Mouse (Mus musculus) monocyte, adult 2 months (primary cell): ENCODE measurements around the gene Mlh3.

ENCODE experiments used
- DNase-seq, 2 experiments: peaks; one replicate each; pipeline ENCODE4 v3.0.0; 2022; ENCODE audit warnings: low spot score in 2 of 2, low read depth in 1 of 2

Mlh3 gene

DNA sequence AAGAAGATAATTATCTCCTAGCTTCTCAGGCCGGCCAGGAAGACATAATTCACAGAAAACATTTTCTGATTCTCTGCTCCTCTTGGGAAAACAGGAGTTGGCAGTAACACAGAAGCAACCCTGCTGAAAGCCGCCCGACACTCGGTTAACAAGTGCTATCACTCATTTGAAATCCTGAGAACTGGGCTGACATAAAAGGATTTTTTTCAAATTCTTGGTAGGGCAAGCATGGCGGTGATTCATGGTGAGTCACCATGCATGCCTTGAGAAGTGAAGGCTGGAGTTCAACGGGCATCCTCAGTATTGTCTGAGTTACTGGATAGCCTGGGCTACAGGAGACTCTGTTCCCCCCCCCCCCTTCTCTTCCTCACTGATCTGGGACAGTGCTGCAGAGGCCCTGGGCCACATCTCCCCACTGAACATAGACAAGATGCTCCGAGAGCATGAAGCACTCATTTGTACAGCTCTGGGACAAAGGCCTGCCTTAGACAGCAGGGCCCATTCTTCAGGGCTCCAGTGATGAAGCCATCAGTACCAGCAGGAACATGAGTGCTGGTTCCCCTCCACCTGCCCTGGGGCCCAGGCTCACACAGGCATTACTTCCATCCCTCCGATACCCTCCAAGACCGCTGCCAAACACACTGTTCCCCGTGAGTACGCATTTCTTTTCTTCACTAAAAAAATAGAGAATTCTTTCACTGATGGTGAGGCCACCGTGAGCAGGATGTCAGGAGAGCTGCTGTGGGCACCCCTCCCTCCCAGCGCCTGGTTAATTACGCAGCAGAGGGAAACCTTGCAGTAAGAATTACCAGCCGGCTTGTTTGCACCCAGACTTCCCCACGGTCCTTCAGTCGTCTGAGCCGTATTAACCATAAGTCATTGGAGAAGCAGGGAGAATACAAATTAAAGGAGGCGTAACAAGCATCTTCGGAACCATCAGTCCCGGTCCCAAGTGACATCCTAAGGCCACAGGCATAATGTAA lies 36.7 kb downstream of the Mlh3 start:
- no peak for DNase-seq

DNA sequence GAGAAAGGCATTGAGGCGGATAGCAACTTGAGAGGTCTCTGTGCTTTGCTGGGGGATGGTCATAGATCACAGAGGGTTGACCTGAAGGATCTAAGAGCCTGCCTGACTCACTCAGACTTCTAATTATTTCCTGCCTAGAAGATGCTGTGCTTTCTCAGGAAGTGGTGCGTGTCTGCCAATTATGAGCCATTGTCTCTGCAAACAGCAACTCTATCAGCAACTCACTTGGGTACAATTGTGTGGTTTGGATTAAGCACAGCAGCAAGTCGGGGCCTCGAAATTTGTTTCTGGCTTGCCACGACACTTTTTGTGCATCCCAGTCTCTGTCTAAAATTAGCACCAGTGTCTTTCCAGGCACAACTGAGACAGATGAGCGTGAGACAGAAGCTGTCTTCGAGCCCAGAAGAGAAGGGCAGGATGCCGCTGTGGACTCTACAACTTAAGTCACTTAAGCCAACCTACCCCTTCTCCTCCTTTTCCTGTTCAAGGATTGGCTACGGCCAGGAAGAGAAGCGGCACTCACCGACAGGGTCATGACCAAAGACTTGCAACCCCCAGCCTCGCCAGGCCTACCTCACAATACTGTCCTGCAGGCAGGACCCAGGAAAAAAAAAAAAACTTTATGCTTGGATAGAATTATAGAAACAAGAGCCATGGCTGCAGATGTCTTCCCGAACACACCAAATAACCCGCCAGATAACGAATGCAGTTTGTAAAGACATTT lies 42.4 kb downstream of the Mlh3 start:
- DNase-seq, result no peak

DNA sequence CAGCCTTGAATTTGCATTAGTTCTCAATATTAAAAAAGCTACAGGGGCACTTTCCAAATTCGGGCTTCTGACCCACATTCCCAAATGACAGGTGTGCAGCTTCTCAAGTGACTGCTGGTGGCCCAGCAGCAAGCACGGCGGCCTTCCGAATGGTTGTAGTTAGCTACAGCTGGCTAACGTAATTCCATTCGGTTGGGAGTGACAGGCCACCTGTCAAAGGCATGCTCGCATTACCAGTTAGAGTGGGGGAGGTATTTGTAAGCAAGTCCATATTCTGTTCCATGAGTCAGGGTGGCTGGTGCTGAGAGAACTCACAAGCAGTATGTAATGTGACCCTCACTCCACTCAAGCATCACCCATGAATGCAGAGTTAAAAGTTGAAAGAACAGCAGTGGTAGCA lies 43.2 kb downstream of the Mlh3 start:
- DNase-seq, result no peak

DNA sequence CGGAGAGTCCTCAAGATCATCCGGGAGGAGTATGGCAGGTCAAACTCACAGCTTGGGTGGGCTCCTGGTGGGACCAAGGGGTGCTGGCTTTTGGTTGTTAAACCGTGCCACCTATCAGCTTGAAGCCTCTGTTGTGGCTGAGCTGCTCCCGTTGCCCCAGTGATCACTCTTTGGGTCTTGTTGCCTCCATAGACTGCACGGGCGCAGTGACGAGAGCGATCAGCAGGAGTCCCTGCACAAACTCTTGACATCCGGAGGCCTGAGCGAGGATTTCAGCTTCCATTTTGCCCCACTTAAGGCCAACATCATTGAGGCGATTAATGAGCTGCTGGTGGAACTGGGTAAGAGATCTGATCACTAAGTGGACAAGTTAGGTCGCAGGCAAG lies 50.5 kb downstream of the Mlh3 start:
- no peak for DNase-seq

DNA sequence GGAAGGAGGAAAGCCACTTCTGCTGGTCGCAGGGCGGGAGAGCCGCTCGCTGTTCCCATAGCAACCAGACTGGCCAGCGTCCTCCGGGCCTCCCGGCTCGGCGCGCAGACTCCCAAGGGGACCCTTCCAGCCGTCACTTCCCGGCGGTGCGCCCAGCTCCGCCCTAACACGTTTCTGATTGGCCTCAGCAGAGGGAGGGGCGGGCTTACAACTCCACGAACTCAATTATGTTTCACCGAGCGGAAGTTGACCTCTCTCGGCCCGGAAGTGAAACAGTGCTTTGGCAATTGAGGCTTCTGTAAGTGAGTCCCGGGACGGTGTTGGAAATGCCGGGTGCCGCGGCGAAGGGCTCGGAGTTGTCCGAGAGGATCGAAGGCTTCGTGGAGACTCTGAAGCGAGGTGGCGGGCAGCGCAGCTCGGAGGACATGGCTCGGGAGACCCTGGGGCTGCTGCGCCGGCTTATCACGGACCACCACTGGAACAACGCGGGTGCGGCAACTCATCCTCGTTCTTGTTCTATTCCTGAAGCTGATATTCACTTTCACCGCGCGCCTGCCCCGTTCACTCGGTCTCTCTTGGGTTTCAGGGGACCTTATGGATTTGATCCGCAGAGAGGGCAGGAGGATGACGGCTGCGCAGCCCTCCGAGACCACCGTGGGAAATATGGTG lies 51.0 kb downstream of the Mlh3 start, which contains the start of gene Eif2b2:
Eif2b2 (plus strand) TSS at position 246 of the 669 bp plus-strand sequence.
- DNase-seq, result peak; percentile 91

DNA sequence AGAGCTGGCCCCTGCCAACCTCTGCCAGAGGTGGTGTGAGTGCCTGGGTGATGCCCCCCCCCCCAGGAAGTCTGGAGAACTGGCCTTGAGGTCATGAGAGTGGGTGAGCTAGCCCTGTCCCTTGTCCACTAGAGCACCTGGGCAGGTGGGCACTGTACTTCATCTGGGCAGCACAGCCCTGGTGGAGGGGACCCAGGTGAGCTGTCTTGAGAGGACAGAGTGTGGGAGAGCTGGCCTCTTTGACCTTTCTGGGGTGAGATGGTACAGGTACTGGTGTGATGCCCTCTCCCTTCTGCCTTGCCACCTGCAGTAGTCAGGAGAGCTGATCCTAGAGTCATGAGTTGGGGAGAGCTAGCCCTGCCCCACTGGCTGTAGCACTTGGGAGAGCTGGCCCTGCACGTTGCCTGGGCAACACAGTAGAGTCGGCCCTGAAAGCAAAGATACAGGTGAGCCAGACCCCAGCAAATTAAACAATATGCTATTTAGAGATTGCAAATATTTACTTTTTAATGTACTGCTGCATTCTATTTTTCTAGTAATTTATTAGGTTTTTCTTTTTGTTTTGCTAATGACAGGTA lies 52.6 kb downstream of the Mlh3 start:
- DNase-seq, result no peak

DNA sequence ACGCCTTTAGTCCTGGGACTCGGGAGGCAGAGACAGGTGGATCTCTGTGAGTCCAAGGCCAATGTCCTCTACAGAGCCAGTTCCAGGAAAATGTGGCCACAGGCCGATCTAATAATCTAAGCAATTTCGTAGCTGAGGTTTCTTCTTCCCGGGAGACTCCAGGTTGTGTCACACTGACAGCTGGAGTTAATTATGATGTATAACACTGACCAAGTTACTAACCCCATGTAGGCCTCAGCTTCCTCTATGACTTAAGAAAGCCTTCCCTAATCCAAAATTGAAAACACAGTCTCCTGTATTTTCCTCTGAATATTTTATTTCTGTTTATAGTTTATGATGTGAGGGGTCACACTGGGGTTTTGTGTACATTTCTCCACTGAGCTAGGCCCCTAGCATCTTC lies 55.4 kb downstream of the Mlh3 start:
- DNase-seq, result no peak

DNA sequence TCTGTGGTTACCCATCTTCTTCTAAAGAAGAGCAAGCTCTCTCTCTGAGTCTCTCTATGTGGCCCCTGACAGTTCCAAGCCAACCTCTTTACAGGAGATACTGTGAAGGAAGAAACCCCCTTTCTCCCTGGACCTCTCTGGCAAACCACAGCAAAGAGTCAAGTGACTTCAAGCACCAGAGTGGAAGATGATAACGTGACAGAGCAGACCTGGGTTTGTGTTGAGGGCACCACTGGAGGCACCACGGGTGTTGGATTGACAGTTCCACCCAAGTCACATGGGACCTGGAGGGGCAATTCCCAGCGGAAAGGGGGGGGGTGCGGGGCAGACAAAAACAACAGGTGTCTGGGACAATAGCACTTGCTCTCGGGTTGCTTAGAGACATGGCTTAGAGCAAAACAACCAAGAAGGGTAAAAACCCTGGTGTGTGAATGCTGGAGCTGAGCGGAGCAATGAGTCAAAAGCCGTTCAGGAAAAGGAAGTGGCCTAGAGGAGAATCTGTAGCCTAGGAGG lies 61.7 kb downstream of the Mlh3 start:
- DNase-seq, result no peak

DNA sequence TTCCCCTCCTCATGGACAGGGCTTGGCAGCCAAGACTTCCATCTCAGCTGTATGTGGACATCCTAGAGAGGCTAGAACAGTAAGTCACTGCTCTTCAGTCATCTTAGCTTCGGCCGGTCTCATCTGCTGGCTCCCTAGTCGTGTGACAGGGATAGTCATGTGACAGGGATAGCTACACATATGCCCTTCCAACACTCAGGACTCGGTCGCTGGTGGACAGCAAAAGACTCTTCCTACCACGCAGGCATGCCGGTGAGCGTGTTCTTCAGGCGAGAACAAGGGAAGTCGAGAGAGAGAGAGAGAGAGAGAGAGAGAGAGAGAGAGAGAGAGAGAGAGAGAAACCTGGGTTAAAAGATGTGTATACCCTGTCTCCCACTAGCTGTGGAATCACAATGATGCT lies 65.0 kb downstream of the Mlh3 start:
- DNase-seq, result no peak

DNA sequence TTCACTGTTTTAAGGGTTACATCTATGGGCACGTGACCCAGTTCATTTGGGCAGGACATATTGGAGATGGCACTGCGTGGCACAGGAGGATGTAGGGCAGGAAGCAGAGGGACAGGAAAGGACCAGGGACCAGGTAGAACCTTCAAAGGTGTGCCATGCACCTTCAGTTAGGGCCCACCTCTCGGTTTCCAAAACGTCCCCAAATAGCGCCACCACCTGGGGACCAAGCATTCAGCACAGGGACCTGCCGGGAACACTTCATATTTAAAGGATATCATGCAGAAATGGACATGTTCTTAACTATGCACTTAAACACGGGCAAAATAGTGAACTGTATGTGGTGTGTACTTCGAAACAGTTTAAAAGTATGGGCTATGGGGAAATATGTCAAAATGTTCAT lies 66.3 kb downstream of the Mlh3 start:
- no peak for DNase-seq

DNA sequence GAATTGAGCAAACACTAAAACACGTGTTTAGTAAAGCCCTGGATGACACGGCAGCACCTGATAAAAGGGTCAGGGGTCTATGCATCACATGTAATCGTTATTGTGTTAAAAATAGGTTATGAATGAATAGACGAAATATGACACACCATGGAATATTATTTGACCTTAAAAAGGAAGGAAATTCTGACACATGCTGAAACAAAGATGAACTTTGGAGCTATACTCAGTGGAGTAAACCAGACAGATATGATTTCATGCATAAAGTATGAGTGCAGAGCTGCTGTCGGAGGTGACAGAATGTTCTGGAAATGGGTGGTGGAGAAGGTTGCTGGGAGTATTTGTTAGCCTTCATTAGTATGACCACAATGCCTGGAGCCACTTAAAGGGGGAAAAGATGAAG lies 66.7 kb downstream of the Mlh3 start:
- no peak for DNase-seq

DNA sequence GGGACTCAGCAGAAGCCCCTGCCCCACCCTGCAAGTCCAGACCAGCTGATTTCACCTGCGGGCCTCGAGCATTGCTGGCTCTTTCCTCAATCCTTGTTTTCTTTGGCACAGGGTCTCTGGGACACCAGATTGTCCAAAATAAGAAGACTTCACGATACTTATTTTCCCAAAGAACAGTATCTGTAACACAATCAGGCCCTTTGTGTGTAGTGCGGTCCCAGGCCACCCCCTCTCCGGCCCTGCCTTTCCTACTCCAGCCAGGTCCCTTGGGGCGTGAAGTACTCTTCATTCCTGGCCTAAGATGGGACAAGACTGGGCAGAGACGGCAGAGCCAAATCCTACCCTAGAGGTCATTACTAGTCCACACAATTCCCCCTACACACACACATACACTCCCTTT lies 68.2 kb downstream of the Mlh3 start:
- no peak for DNase-seq

DNA sequence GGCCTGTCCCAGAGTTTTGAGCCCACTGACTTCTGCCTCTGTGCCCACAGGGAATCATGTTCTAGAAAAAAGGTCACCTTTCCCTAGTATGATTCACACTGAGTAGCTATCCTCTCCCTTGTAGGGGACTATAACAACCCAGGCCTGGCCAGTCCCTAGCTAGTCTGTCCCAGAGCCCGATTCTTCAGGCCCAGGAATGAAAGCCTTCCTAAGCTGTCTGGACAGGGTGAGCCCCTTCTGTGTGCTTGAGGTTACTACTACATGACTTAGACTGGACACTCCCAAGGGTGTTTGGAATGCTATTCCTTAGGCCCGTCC lies 68.6 kb downstream of the Mlh3 start:
- no peak for DNase-seq

DNA sequence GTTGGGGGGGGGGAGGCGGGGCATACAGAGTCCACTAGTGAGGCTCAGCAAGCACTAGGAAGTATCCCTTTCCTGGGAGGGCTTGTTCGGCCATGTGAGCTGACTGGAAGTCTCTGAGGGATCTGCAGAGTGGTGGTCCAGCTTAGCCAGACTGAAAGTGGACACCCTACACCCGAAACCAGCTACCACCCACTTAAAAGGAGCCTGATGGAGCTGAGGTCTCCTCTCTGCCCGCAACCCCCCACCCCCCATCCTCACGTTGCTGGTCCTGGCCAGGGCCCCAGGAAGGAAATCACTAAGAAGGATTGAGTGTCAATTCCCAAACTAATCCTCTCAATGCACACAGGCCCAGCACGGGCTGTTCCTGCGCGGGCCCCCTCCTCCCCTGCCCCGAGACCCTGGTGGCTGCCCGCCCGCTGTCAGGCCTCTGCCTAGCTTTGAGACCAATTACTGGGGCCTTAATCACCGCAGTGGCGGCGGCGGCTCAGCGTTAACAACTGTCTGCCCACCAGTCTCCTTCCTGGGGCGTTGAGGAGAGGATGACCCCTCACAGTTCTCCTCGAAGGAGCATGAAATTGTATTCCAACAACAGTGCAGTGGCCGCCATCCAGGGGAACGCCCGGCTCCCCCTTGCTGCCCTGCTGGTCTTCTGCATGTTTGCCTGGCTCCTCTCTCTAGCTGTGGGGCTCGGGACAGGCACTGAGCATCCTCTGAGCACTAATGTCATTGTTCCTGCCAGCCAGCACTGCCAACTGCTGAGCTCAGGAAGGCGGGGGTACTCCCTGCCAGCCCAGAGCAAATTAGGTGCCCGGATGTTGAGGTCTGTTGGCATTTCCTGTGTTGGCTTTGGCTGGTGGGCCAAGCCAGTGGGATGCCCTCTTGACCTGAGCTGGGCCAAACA lies 69.2 kb downstream of the Mlh3 start:
- no peak for DNase-seq

DNA sequence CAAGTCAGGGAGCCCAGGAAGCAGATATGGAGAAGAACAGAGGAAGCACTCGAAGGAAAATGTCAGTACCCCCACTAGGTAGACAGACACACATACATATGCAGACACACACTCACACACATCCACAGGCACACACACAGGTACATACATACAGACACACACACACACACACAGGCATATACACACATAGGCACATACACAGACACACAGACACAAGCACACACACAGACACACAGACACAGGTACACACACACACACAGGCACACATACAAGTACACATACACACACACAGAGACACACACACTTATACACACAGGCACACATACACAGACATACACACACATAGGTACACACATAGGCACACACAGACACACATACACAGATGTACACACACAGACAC lies 70.4 kb downstream of the Mlh3 start:
- no peak for DNase-seq

DNA sequence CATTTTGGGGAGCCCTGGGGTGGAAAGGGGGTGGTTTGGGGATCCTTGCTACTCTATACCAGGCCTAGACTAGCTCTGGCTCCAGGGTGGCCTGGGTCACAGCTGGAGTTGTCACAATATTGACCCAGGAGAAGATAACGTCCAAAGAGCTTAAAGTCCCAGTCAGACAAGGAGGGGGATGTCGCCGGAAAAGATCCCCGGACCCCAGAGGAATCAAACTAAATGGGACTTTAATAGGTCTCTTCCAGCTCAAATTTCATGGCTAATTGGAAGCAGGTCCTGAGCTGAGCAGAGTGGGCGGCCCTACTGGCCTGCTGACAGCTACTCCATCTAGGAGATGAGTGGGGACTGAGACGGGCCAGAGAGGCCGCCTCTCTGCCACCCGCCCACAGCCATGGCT lies 72.5 kb downstream of the Mlh3 start:
- DNase-seq, result no peak

DNA sequence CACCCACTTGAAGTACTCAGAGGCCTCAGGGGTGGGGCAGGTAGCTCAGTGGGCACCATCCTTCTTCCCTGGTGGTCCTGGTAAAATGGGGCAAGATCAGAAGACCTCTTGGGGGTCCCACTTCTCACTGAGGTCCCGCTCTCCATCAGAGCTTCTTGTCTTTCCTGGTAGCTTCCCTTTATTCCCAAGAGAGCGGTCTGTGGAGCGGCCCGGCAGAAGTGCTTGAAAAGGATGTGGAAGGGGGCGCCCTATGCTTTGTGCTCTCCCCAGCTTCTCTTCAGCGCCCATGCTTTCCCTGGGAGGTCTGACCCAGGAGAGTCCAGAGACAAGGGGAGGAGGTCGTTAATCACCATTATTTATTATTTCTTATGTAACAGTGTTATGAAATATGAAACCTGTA lies 73.0 kb downstream of the Mlh3 start:
- no peak for DNase-seq

DNA sequence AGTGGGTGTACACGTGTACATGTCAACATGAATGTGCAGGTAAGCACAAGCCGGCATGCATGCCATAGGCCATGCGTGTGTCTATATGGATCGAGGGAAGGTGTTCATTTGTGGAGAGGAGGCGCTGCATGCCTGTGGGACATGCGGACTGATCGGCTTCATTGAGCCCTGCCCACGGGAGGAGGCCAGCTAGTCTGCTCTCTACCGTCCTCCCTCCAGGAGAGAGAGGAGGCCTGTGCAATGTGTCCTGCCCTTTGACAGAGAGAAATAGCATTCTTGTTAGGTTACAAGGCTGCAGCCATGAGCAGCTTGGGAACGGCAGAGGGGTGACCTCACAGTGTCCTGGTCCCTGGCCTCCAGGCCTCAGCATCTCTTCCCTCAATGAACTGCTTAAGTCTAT lies 74.2 kb downstream of the Mlh3 start:
- no peak for DNase-seq

DNA sequence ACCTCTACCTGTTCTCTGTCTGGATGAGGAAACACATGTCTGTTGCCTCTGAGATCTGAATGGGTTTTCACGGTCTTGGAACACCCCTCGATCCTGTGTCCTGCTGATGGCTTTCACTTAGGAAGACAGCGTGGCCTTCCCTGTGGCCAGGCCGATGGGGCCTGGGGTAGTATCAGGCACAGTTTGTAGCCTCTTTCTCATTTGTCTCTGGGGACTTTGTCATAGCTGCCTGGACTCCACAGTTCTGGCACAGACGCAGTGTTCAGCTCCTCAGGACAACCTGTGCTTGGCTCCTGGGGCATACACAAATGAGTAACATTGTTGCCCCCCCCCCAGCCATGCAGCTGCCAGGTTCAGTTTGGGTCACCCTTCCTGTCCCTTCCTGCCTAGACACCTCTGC lies 75.3 kb downstream of the Mlh3 start:
- DNase-seq, result no peak

DNA sequence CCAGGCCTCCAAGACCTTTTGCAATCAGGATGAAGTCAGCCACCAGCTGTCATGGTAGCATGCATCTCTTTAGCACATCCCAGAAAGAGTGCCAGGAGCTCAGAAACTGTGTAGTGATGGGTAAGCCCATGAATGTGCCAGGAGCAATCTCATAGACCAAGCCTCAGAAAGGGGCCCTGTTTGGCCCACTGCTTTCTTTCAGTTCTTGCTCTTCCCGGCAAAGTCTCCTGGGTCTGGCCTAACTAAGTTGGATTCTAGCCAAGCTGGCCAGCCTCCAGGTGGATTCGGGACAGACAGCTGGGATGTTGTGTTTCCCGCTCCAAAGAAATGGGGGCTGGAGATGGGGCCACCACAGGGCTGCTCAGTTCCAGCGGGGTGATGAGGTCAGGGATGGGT lies 75.8 kb downstream of the Mlh3 start:
- no peak for DNase-seq
